8 mouse cellular contexts compared by ENCODE assay signal in genomic region chr5:93127722-93128121, GRCm38 (mm10). TPM values are rescaled to one million over a fixed set of nuclear protein-coding genes. Genes with fewer than 3 reads are reported as not detected.
DNase-seq lines count a peak whose midpoint lies in the region; ATAC-seq and TF ChIP-seq lines count a peak whose summit lies in the region.

No protein-coding gene starts in this region.

- peaks cover 85% of the 10 kb centered on the region for H3K4me1 ChIP-seq in heart, embryonic 10.5 days
- H3K4me1 ChIP-seq in heart, embryonic 11.5 days (ENCODE audit: control insufficient read depth, insufficient read depth, low read length): peaks cover 73% of the 10 kb centered on the region
- peaks cover 32% of the 10 kb centered on the region for H3K4me1 ChIP-seq in G1E (ENCODE audit: insufficient read depth, low read depth, low read length)
- peaks cover 84% of the 10 kb centered on the region for H3K4me1 ChIP-seq in embryonic facial prominence, embryonic 15.5 days
- peaks cover 11% of the 10 kb centered on the region for H3K4me1 ChIP-seq in intestine, postnatal 0 days (replicated peaks; ENCODE audit: control insufficient read depth, insufficient read depth, low read length)

- no peak overlapping the region for H3K4me2 ChIP-seq in heart, embryonic 11.5 days
- peak overlapping the region; percentile 18; the same call in 1 of the 2 replicates for H3K4me2 ChIP-seq in embryonic facial prominence, embryonic 15.5 days (replicated peaks)
- 0 out of 2 replicates have a peak overlapping the region, but pooled peaks have one; percentile 0 for H3K4me2 ChIP-seq in intestine, postnatal 0 days (replicated peaks; ENCODE audit: low read depth)

- DNase-seq in heart, embryonic 10.5 days (ENCODE audit: low spot score): no peak
- peak; percentile 14 for DNase-seq in G1E (ENCODE audit: low spot score)
- no peak for DNase-seq in cerebellum, adult 18-20 months

- H3K27me3 ChIP-seq in heart, embryonic 10.5 days (ENCODE audit: insufficient read depth, poor library complexity, severe bottlenecking): no peaks in the 10 kb centered on the region
- H3K27me3 ChIP-seq in heart, embryonic 11.5 days (ENCODE audit: control insufficient read depth, insufficient read depth, low read length): no peaks in the 10 kb centered on the region
- no peaks in the 10 kb centered on the region for H3K27me3 ChIP-seq in G1E (ENCODE audit: insufficient read depth, low read length)
- no peaks in the 10 kb centered on the region for H3K27me3 ChIP-seq in embryonic facial prominence, embryonic 15.5 days
- H3K27me3 ChIP-seq in intestine, postnatal 0 days (replicated peaks; ENCODE audit: control insufficient read depth, insufficient read depth, low read length): no peaks in the 10 kb centered on the region

- no peak for ATAC-seq in heart, embryonic 11.5 days (replicated peaks; ENCODE audit: insufficient number of reproducible peaks, low FRiP score, low TSS enrichment)
- no peak for ATAC-seq in G1E (ENCODE audit: extremely low read depth, insufficient number of reproducible peaks, low FRiP score, poor library complexity, severe bottlenecking)
- no peak; the same call in 1 of the 2 replicates for ATAC-seq in embryonic facial prominence, embryonic 15.5 days (ENCODE audit: insufficient number of reproducible peaks, low FRiP score, low TSS enrichment, low read depth)
- peak; percentile 76 for ATAC-seq in intestine, postnatal 0 days
- peak; percentile 86 for ATAC-seq in megakaryocyte progenitor cell, adult 5-6 weeks (replicated peaks; ENCODE audit: poor library complexity)
- no peak for ATAC-seq in erythroblast, adult 5-6 weeks (replicated peaks; ENCODE audit: low FRiP score, poor library complexity, severe bottlenecking)

- H3K36me3 ChIP-seq in heart, embryonic 10.5 days: no peaks in the 10 kb centered on the region
- H3K36me3 ChIP-seq in heart, embryonic 11.5 days (ENCODE audit: control insufficient read depth, insufficient read depth, low read length): no peaks in the 10 kb centered on the region
- peaks cover 48% of the 10 kb centered on the region for H3K36me3 ChIP-seq in G1E (replicated peaks)
- H3K36me3 ChIP-seq in embryonic facial prominence, embryonic 15.5 days: no peaks in the 10 kb centered on the region
- no peaks in the 10 kb centered on the region for H3K36me3 ChIP-seq in intestine, postnatal 0 days (ENCODE audit: control insufficient read depth, insufficient read depth)

- 34% methylated on average over 3 of the region's 3 CpGs for WGBS in heart, embryonic 10.5 days
- WGBS in heart, embryonic 11.5 days (ENCODE audit: insufficient replicate concordance): 21% methylated on average over 3 of the region's 3 CpGs
- WGBS in embryonic facial prominence, embryonic 15.5 days: 8% methylated on average over 3 of the region's 3 CpGs
- 6% methylated on average over 3 of the region's 3 CpGs for WGBS in intestine, postnatal 0 days

- H3K27ac ChIP-seq in heart, embryonic 10.5 days: 0 out of 2 replicates have a peak overlapping the region, but pooled peaks have one; percentile 30
- no peak overlapping the region for H3K27ac ChIP-seq in heart, embryonic 11.5 days (ENCODE audit: low read depth, low read length)
- H3K27ac ChIP-seq in embryonic facial prominence, embryonic 15.5 days (replicated peaks): peak overlapping the region; percentile 76
- 0 out of 2 replicates have a peak overlapping the region, but pooled peaks have one; percentile 5 for H3K27ac ChIP-seq in intestine, postnatal 0 days (ENCODE audit: low read depth, low read length)

- no peaks in the 10 kb centered on the region for H3K9me3 ChIP-seq in heart, embryonic 10.5 days
- H3K9me3 ChIP-seq in heart, embryonic 11.5 days (replicated peaks; ENCODE audit: control insufficient read depth, low read length): no peaks in the 10 kb centered on the region
- no peaks in the 10 kb centered on the region for H3K9me3 ChIP-seq in G1E (replicated peaks)
- no peaks in the 10 kb centered on the region for H3K9me3 ChIP-seq in embryonic facial prominence, embryonic 15.5 days (replicated peaks)
- no peaks in the 10 kb centered on the region for H3K9me3 ChIP-seq in intestine, postnatal 0 days (ENCODE audit: control insufficient read depth)

- H3K9ac ChIP-seq in heart, embryonic 11.5 days (ENCODE audit: low read depth, low read length): no peak overlapping the region
- H3K9ac ChIP-seq in embryonic facial prominence, embryonic 15.5 days: no peak overlapping the region
- no peak overlapping the region for H3K9ac ChIP-seq in intestine, postnatal 0 days (ENCODE audit: low read depth, low read length)

- TF ChIP-seq CTCF in G1E (IDR thresholded peaks at IDR 0.05; ENCODE audit: low read depth, low read length): no peak
- TF ChIP-seq CTCF in intestine, postnatal 0 days (IDR thresholded peaks at IDR 0.05; ENCODE audit: low read depth): peak; percentile 7; the same call in 1 of the 2 replicates

- no peak overlapping the region for H3K4me3 ChIP-seq in heart, embryonic 10.5 days
- H3K4me3 ChIP-seq in heart, embryonic 11.5 days (ENCODE audit: low read depth, low read length): no peak overlapping the region
- H3K4me3 ChIP-seq in G1E (ENCODE audit: low read depth, low read length): no peak overlapping the region
- no peak overlapping the region for H3K4me3 ChIP-seq in embryonic facial prominence, embryonic 15.5 days (replicated peaks)
- H3K4me3 ChIP-seq in intestine, postnatal 0 days (ENCODE audit: low read depth, low read length): no peak overlapping the region

RNA-seq across cellular contexts. Expression of gene Sept11, which starts 34.5 kb away (rescaled TPM):
- polyA plus RNA-seq in heart, embryonic 10.5 days (2016; fragmentation: Nextera tagmentation; extraction: Ambion mirVana): 129 and 153 TPM in 2 replicates
- 96.6 and 97.3 TPM in 2 replicates for polyA plus RNA-seq in heart, embryonic 11.5 days (2014; fragmentation: Nextera tagmentation; extraction: Ambion mirVana)
- total RNA-seq in G1E (2014; fragmentation: Nextera tagmentation) (96.1 and 104 TPM in 2 replicates), G1E (2017) (41.2 and 46.1 TPM in 2 replicates)
- polyA plus RNA-seq in G1E (2012): 20.4 and 25.4 TPM in 2 replicates
- 195 and 200 TPM in 2 replicates for polyA plus RNA-seq in embryonic facial prominence, embryonic 15.5 days (2015; fragmentation: Nextera tagmentation; extraction: Ambion mirVana)
- 39.2 and 40.9 TPM in 2 replicates for polyA plus RNA-seq in intestine, postnatal 0 days (2015; fragmentation: Nextera tagmentation; extraction: Ambion mirVana)
- 63.7 and 70.3 TPM in 2 replicates for total RNA-seq in megakaryocyte progenitor cell, adult 5-6 weeks (2015)
- 63.4 and 69.0 TPM in 2 replicates for total RNA-seq in megakaryocyte progenitor cell, adult 5-6 weeks (2017)
- total RNA-seq in erythroblast, adult 5-6 weeks (2015; ENCODE audit: low replicate concordance): 12.7 and 13.0 TPM in 2 replicates
- total RNA-seq in erythroblast, adult 5-6 weeks (2017; ENCODE audit: low replicate concordance): 6.1 and 15.5 TPM in 2 replicates

Comparison
In these comparisons a context has a peak if more than half of its experiments do, and no peak if none do; other contexts are left out.
1. ATAC-seq: peak in intestine, postnatal 0 days (single experiment) and megakaryocyte progenitor cell, adult 5-6 weeks (single experiment); none in heart, embryonic 11.5 days (single experiment), G1E (single experiment), embryonic facial prominence, embryonic 15.5 days (single experiment) and erythroblast, adult 5-6 weeks (single experiment).